Mouse (Mus musculus) left cerebral cortex, postnatal 4 days (tissue): ENCODE data around the gene Efna2. TPM values are rescaled to one million over a fixed set of nuclear protein-coding genes. Genes with fewer than 3 reads are reported as not detected.
A peak's percentile ranks its signal among the peaks of the same experiment; 100 is the strongest.
"Not testable (repeated sequence)": the region's sequence is repeated elsewhere in the genome, so short reads cannot be mapped to it uniquely, and the experiment has no call there.

Experiments used
- DNase-seq: peaks from one replicate; pipeline ENCODE4 v3.0.0-alpha.2; 2022
- intact Hi-C: fragments of 180-260 bp; cut with DNase I; formaldehyde crosslinking; loops from one replicate; pipeline ENCODE4 v1.15.1; 2025
- total RNA-seq, 2 experiments: library from RNA; stranded (reverse); gene quantifications; 2 replicates each; pipeline ENCODE4 v1.2.3; 2021

Gene Efna2
- total RNA-seq, 2 experiments from 2014 or later = 25.5 to 28.6 TPM

DNA sequence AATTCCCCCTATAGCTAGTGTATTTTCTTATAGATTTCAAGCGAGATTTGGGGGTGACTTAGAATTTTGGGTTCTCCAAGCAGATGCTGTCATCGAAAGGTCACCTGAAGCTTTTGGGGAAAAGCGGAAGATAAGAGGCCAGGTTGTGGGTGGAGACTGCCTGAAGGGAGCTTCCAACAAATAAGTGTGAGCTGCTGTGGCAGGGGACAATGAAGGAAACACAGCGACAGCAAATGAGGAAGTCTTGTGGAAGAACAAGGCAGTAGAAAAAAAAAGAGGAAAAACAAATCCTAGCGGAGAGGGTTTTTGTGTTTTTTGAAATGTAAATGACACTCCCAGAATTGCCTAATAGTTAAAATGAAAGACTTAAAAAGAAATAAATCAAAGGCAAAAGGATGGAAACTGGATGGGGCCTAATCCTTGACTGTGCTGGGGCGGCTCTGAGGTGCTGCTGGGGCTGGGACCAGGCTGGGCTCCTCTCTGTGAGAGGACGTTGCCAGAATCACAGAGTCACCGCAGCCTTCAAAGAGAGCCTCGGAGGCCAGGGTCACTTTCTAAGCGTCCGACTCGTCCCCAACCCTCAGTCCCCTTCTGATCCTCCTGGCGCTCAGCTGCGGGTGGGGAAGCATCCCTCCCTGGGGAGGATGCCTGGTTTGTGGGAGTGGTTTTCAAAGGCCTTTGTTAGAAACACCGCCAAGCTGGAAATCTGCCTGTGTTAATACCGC lies 35.9 kb downstream of the Efna2 start:
- intact Hi-C loops = no loop called here

DNA sequence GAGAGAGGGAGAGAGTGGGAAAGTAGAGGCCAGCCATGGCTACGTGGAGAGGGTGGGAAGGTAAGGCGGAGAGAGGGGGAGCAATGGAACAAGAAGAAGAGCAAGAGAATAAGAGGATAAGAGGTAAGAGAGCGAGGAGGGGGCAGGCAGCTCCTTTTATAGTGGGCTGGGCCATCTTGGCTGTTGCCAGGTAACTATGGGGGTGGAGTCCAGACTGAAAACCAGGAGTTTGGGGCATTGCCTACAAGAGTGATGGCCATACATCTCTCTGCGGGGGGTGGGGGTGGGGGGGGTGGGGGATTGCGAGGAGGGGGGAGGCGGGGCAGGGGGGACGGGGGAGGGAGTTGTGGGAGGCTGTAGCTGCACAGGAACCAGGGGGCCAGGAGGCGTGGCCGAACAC lies 41.4 kb downstream of the Efna2 start:
- DNase-seq = no peak
- intact Hi-C loops = no loop called here

More for the DNA sequence above, 35.9 kb downstream of the Efna2 start:
- no peak for DNase-seq

DNA sequence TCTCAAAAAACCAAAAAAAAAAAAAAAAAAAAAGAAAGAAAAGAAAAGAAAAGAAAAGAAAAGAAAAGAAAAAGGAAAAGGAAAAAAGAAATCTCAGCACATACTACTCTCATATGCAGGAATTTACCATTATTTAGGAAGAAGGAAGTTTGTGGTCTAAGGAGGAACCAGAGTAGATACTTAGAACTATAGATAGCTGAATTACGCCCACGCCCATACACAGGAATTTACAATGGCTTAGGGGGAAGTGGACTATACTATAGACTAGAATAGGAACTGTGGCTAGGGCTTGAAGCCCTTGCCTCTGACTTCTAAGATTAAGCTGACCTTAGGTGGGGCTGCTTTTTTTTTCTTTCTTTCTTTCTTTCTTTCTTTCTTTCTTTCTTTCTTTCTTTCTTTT lies 43.9 kb downstream of the Efna2 start:
- DNase-seq, intact Hi-C loops: not testable (repeated sequence)

DNA sequence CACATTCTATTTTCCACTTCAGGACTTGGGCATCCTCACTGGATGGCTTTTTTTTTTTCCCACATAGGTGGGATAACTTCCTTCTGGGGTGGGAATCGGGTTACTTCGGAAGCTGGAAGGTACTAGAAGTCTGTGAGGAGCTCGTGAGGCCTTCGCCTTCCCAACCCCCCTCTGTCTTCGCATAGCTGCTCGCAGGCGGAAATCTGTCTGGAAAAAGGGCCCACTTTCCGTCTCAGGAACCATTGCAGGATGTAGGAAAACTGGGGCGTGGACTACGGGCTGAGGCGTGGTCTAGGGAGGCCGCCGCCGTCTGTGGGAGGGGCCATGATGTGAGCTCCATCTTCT lies 46.8 kb downstream of the Efna2 start:
- DNase-seq = no peak
- intact Hi-C loops = loop anchor here (5.0 kb wide), 1 partner anchor 34 kb away; no protein-coding TSS in a partner anchor

- DNase-seq = peak; percentile 99
- intact Hi-C loops = loop anchor here (5.0 kb wide), 1 partner anchor 34 kb away; no protein-coding TSS in a partner anchor
Measured at GRCm38 (mm10) chr10:80226416-80227165, 47.3 kb downstream of the Efna2 start, which contains the start of gene Mum1. Gene Mum1 (plus strand): TSS chr10:80226434.

GRCm38 (mm10) chr10:80227166-80227539 lies 47.9 kb downstream of the Efna2 start:
- no peak for DNase-seq
- intact Hi-C loops = loop anchor here (5.0 kb wide), 1 partner anchor 35 kb away; no protein-coding TSS in a partner anchor

- peak; percentile 56 for DNase-seq
Measured at GRCm38 (mm10) chr10:80227877-80228775, 48.8 kb downstream of the Efna2 start.

GRCm38 (mm10) chr10:80236145-80236825 lies 57.0 kb downstream of the Efna2 start:
- no peak for DNase-seq
- intact Hi-C loops = no loop called here

More at GRCm38 (mm10) chr10:80227877-80228775, 48.8 kb downstream of the Efna2 start:
- intact Hi-C loops = loop anchor here (5.0 kb wide), 1 partner anchor 36 kb away; no protein-coding TSS in a partner anchor

DNA sequence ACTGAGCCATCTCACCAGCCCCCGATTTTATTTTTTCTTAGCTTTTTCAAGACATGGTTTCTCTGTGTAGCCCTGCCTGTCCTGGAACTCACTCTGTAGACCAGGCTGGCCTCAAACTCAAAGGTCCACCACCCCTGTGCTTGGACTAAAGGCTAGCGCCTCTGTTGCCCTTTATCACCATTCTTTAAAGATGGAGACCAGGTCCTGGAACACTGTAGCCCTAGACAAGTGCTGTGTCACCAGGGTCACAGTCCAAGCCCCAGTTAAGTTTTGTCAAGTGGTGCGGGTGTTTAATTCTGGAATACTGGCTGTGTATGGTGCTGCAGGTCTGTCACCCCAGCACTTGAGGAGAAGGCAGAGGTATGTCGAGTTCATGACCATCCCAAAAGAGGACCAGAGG lies 57.7 kb downstream of the Efna2 start:
- intact Hi-C loops = no loop called here
- no peak for DNase-seq

- no peak for DNase-seq
- intact Hi-C loops = no loop called here
Measured at GRCm38 (mm10) chr10:80238306-80238705, 59.0 kb downstream of the Efna2 start.

Other genes starting within 250 kb of the Efna2 start
- 10 to 100 TPM; 51.7 to 55.8 TPM for gene Wdr18, start 219.3 kb upstream of the Efna2 start, total RNA-seq
- gene Grin3b, start 208.8 kb upstream of the Efna2 start, total RNA-seq = under 1 TPM; 0.12 to 0.30 TPM
- gene Tmem259, start 195.2 kb upstream of the Efna2 start, total RNA-seq = 100 to 1,000 TPM; 117 to 127 TPM
- gene Cnn2, start 190.9 kb upstream of the Efna2 start, total RNA-seq = 10 to 100 TPM; 12.4 to 17.2 TPM
- 1 to 10 TPM; 7.2 to 8.1 TPM for gene Abca7, start 183.0 kb upstream of the Efna2 start, total RNA-seq
- gene Arhgap45, start 162.8 kb upstream of the Efna2 start, total RNA-seq = 1 to 10 TPM; 1.6 to 1.7 TPM
- 10 to 100 TPM; 63.9 to 74.2 TPM for gene Polr2e, start 139.7 kb upstream of the Efna2 start, total RNA-seq
- 100 to 1,000 TPM; 311 to 347 TPM for gene Gpx4, start 132.3 kb upstream of the Efna2 start, total RNA-seq
- 10 to 100 TPM; 28.8 to 30.8 TPM for gene Sbno2, start 73.9 kb upstream of the Efna2 start, total RNA-seq
- 100 to 1,000 TPM; 100 to 111 TPM for gene Stk11, start 63.7 kb upstream of the Efna2 start, total RNA-seq
- gene Atp5d, start 40.9 kb upstream of the Efna2 start, total RNA-seq = 100 to 1,000 TPM; 247 to 270 TPM
- 100 to 1,000 TPM; 299 to 316 TPM for gene Cbarp, start 38.6 kb upstream of the Efna2 start, total RNA-seq
- gene Midn, start 31.2 kb upstream of the Efna2 start, total RNA-seq = 100 to 1,000 TPM; 158 to 163 TPM
- gene Cirbp, start 13.5 kb upstream of the Efna2 start, total RNA-seq = 100 to 1,000 TPM; 211 to 228 TPM
- 1 to 10 TPM; 6.0 to 6.1 TPM for gene 1600002K03Rik, start 6.5 kb upstream of the Efna2 start, total RNA-seq
- 10 to 100 TPM; 53.9 to 55.2 TPM for gene Mum1, start 47.0 kb downstream of the Efna2 start, total RNA-seq
- 100 to 1,000 TPM; 124 to 125 TPM for gene Ndufs7, start 69.6 kb downstream of the Efna2 start, total RNA-seq
- gene Gamt, start 81.5 kb downstream of the Efna2 start, total RNA-seq = 10 to 100 TPM; 21.9 to 23.0 TPM
- 100 to 1,000 TPM; 136 to 145 TPM for gene Dazap1, start 82.0 kb downstream of the Efna2 start, total RNA-seq
- gene Rps15, start 113.0 kb downstream of the Efna2 start, total RNA-seq = 100 to 1,000 TPM; 873 to 899 TPM
- 100 to 1,000 TPM; 398 to 400 TPM for gene Apc2, start 116.5 kb downstream of the Efna2 start, total RNA-seq
- 10 to 100 TPM; 13.6 to 14.2 TPM for gene 2310011J03Rik, start 141.1 kb downstream of the Efna2 start, total RNA-seq
- 10 to 100 TPM in 1 of 2 experiments, 1 to 10 TPM in 1; 8.1 to 10.5 TPM for gene Pcsk4, start 150.0 kb downstream of the Efna2 start, total RNA-seq
- gene Reep6, start 150.5 kb downstream of the Efna2 start, total RNA-seq = 10 to 100 TPM; 13.3 to 14.8 TPM
- gene Adamtsl5, start 168.9 kb downstream of the Efna2 start, total RNA-seq = under 1 TPM; 0.56 to 0.72 TPM
- gene Plk5, start 177.0 kb downstream of the Efna2 start, total RNA-seq = 1 to 10 TPM; 4.2 to 6.1 TPM
- gene Mex3d, start 208.2 kb downstream of the Efna2 start, total RNA-seq = 10 to 100 TPM; 75.5 to 80.1 TPM
- 100 to 1,000 TPM; 138 to 147 TPM for gene Mbd3, start 220.1 kb downstream of the Efna2 start, total RNA-seq
- gene Uqcr11, start 227.3 kb downstream of the Efna2 start, total RNA-seq = 100 to 1,000 TPM; 282 to 286 TPM